Mouse (Mus musculus): ENCODE data around the gene 1110057P08Rik. TPM values are rescaled to one million over a fixed set of nuclear protein-coding genes. Genes with fewer than 3 reads are reported as not detected.

The 1110057P08Rik gene
- total and polyA plus RNA-seq, 3 experiments = not detected

DNA sequence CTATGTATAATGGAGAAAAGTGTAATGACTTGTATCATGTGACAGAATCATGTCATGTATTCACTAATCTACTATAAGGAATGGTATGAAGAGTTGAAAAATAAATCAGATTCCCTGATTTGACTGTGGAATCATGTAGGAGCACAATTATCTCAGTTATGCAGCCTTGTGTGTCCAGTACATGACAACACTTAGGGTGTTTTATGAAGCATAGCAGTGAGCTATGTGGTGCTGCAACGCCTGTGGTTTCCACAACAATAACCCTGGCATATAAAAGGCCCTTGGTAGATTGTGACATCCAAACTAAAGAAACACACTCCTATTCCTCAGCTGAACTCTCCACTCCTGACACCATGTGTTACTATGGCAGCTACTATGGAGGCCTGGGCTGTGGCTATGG is 31.0 kb downstream of the 1110057P08Rik start, which contains the start of gene Krtap20-2:
Gene Krtap20-2, plus strand, starts transcription at position 301 of the 400 bp plus-strand sequence.
- Histone ChIP-seq H3K79me2 (replicated peaks; ENCODE audit: control insufficient read depth, extremely low read depth, insufficient read depth, poor library complexity, severe bottlenecking) (no peaks in the 10 kb centered on the region), H3K9ac (ENCODE audit: insufficient read depth, low read depth) (no peak within 1 kb of the TSS), H3K4me2 (ENCODE audit: insufficient read depth, low read depth, poor library complexity, severe bottlenecking) (no peak within 1 kb of the TSS), H3K4me3 (replicated peaks in 1 of 3; ENCODE audit: low read depth in 2 of 3, low read length in 2 of 3, poor library complexity in 1 of 3) (no peak within 1 kb of the TSS), H3K4me1 (ENCODE audit: control insufficient read depth in 1 of 2, insufficient read depth in 2 of 2) (no peaks in the 10 kb centered on the region), H3K9me3 (replicated peaks; ENCODE audit: low read length) (peaks cover 25% of the 10 kb centered on the region), H3K27ac (ENCODE audit: insufficient read depth, low read depth) (no peak within 1 kb of the TSS), H3K27me3 (replicated peaks) (no peaks in the 10 kb centered on the region), H3K36me3 (replicated peaks in 1 of 2; ENCODE audit: control insufficient read depth in 1 of 2, insufficient read depth in 1 of 2, low read length in 1 of 2) (no peaks in the 10 kb centered on the region)
- dilution Hi-C loops (cut with MboI; ENCODE audit: extremely low pct_ligation_motif_present, extremely low pct_unique_long_range_greater_than_20kb, low sequenced_read_pairs) = no loop called here
- in situ Hi-C loops (cut with MboI; ENCODE audit: low pct_ligation_motif_present, low pct_unique_long_range_greater_than_20kb, low sequenced_read_pairs) = no loop called here
- TF ChIP-seq MXI1 (IDR thresholded peaks at IDR 0.05; ENCODE audit: low read depth, low read length) (no peak), JUND (conservative IDR thresholded peaks at IDR 0.05; ENCODE audit: low read depth, low read length) (no peak), HCFC1 (IDR thresholded peaks at IDR 0.05; ENCODE audit: low read depth, low read length) (no peak), PAX5 (IDR thresholded peaks at IDR 0.05; ENCODE audit: low read length) (no peak), TBP (conservative IDR thresholded peaks at IDR 0.05; ENCODE audit: low read depth, low read length) (no peak), RCOR1 (conservative IDR thresholded peaks at IDR 0.05; ENCODE audit: low read depth, low read length) (no peak), SMC3 (IDR thresholded peaks at IDR 0.05; ENCODE audit: low read depth, low read length) (no peak), MEF2A (IDR thresholded peaks at IDR 0.05; ENCODE audit: borderline replicate concordance, low read depth, low read length) (no peak), ZMIZ1 (IDR thresholded peaks at IDR 0.05; ENCODE audit: low read depth, low read length) (no peak), SIN3A (IDR thresholded peaks at IDR 0.05; ENCODE audit: low read length) (no peak), MYC (IDR thresholded peaks at IDR 0.05; ENCODE audit: low read depth, low read length) (no peak), USF1 (IDR thresholded peaks at IDR 0.05; ENCODE audit: low read depth, low read length) (no peak), CHD2 (IDR thresholded peaks at IDR 0.05; ENCODE audit: low read length) (no peak), MAZ (IDR thresholded peaks at IDR 0.05; ENCODE audit: low read depth, low read length) (no peak), MAX (IDR thresholded peaks at IDR 0.05; ENCODE audit: low read length) (no peak), GABPA (IDR thresholded peaks at IDR 0.05; ENCODE audit: insufficient replicate concordance, low read depth, low read length) (no peak), NELFE (IDR thresholded peaks at IDR 0.05; ENCODE audit: low read depth, low read length) (no peak), POLR2AphosphoS2 (IDR thresholded peaks at IDR 0.05; ENCODE audit: low read depth, low read length) (no peak), E2F4 (IDR thresholded peaks at IDR 0.05; ENCODE audit: insufficient replicate concordance, low read depth, low read length) (no peak), KAT2A (IDR thresholded peaks at IDR 0.05; ENCODE audit: insufficient replicate concordance, low read length) (no peak)
- DNase-seq (ENCODE audit: extremely low read depth) = no peak

Other genes starting within 250 kb of the 1110057P08Rik start
- not detected in 2 replicates for gene Krtap19-9b, start 242.5 kb upstream of the 1110057P08Rik start, total RNA-seq (2012; rRNA removed)
- not detected in 2 replicates for gene Krtap19-9b, start 242.5 kb upstream of the 1110057P08Rik start, total RNA-seq (2014; rRNA removed)
- not detected in 2 replicates for gene Krtap19-9b, start 242.5 kb upstream of the 1110057P08Rik start, polyA plus RNA-seq (2012; ENCODE audit: insufficient read length, low read depth)
- not detected in 2 replicates for gene Krtap16-3, start 211.9 kb upstream of the 1110057P08Rik start, total RNA-seq (2012; rRNA removed)
- not detected in 2 replicates for gene Krtap16-3, start 211.9 kb upstream of the 1110057P08Rik start, total RNA-seq (2014; rRNA removed)
- not detected in 2 replicates for gene Krtap16-3, start 211.9 kb upstream of the 1110057P08Rik start, polyA plus RNA-seq (2012; ENCODE audit: insufficient read length, low read depth)
- gene Krtap22-2, start 164.0 kb upstream of the 1110057P08Rik start, total RNA-seq (2012; rRNA removed) = not detected in 2 replicates
- gene Krtap22-2, start 164.0 kb upstream of the 1110057P08Rik start, total RNA-seq (2014; rRNA removed) = not detected in 2 replicates
- gene Krtap22-2, start 164.0 kb upstream of the 1110057P08Rik start, polyA plus RNA-seq (2012; ENCODE audit: insufficient read length, low read depth) = not detected in 2 replicates
- not detected in 2 replicates for gene Gm10229, start 159.5 kb upstream of the 1110057P08Rik start, total RNA-seq (2012; rRNA removed)
- gene Gm10229, start 159.5 kb upstream of the 1110057P08Rik start, total RNA-seq (2014; rRNA removed) = not detected in 2 replicates
- not detected in 2 replicates for gene Gm10229, start 159.5 kb upstream of the 1110057P08Rik start, polyA plus RNA-seq (2012; ENCODE audit: insufficient read length, low read depth)
- not detected in 2 replicates for gene Krtap6-1, start 143.0 kb upstream of the 1110057P08Rik start, total RNA-seq (2012; rRNA removed)
- gene Krtap6-1, start 143.0 kb upstream of the 1110057P08Rik start, total RNA-seq (2014; rRNA removed) = not detected in 2 replicates
- gene Krtap6-1, start 143.0 kb upstream of the 1110057P08Rik start, polyA plus RNA-seq (2012; ENCODE audit: insufficient read length, low read depth) = not detected in 2 replicates
- not detected in 2 replicates for gene Gm10228, start 133.3 kb upstream of the 1110057P08Rik start, total RNA-seq (2012; rRNA removed)
- not detected in 2 replicates for gene Gm10228, start 133.3 kb upstream of the 1110057P08Rik start, total RNA-seq (2014; rRNA removed)
- not detected in 2 replicates for gene Gm10228, start 133.3 kb upstream of the 1110057P08Rik start, polyA plus RNA-seq (2012; ENCODE audit: insufficient read length, low read depth)
- gene Krtap6-5, start 126.9 kb upstream of the 1110057P08Rik start, total RNA-seq (2012; rRNA removed) = not detected in 2 replicates
- not detected in 2 replicates for gene Krtap6-5, start 126.9 kb upstream of the 1110057P08Rik start, total RNA-seq (2014; rRNA removed)
- gene Krtap6-5, start 126.9 kb upstream of the 1110057P08Rik start, polyA plus RNA-seq (2012; ENCODE audit: insufficient read length, low read depth) = not detected in 2 replicates
- gene 1110025L11Rik, start 110.7 kb upstream of the 1110057P08Rik start, total RNA-seq (2012; rRNA removed) = not detected in 2 replicates
- gene 1110025L11Rik, start 110.7 kb upstream of the 1110057P08Rik start, total RNA-seq (2014; rRNA removed) = not detected in 2 replicates
- not detected in 2 replicates for gene 1110025L11Rik, start 110.7 kb upstream of the 1110057P08Rik start, polyA plus RNA-seq (2012; ENCODE audit: insufficient read length, low read depth)
- not detected in 2 replicates for gene Krtap6-3, start 90.7 kb upstream of the 1110057P08Rik start, total RNA-seq (2012; rRNA removed)
- not detected in 2 replicates for gene Krtap6-3, start 90.7 kb upstream of the 1110057P08Rik start, total RNA-seq (2014; rRNA removed)
- not detected in 2 replicates for gene Krtap6-3, start 90.7 kb upstream of the 1110057P08Rik start, polyA plus RNA-seq (2012; ENCODE audit: insufficient read length, low read depth)
- not detected in 2 replicates for gene Gm6358, start 33.9 kb upstream of the 1110057P08Rik start, total RNA-seq (2012; rRNA removed)
- gene Gm6358, start 33.9 kb upstream of the 1110057P08Rik start, total RNA-seq (2014; rRNA removed) = not detected in 2 replicates
- not detected in 2 replicates for gene Gm6358, start 33.9 kb upstream of the 1110057P08Rik start, polyA plus RNA-seq (2012; ENCODE audit: insufficient read length, low read depth)
- not detected in 2 replicates for gene Gm10061, start 23.6 kb upstream of the 1110057P08Rik start, total RNA-seq (2012; rRNA removed)
- not detected in 2 replicates for gene Gm10061, start 23.6 kb upstream of the 1110057P08Rik start, total RNA-seq (2014; rRNA removed)
- gene Gm10061, start 23.6 kb upstream of the 1110057P08Rik start, polyA plus RNA-seq (2012; ENCODE audit: insufficient read length, low read depth) = not detected in 2 replicates
- gene Gm9789, start 16.8 kb upstream of the 1110057P08Rik start, total RNA-seq (2012; rRNA removed) = not detected in 2 replicates
- not detected in 2 replicates for gene Gm9789, start 16.8 kb upstream of the 1110057P08Rik start, total RNA-seq (2014; rRNA removed)
- not detected in 2 replicates for gene Gm9789, start 16.8 kb upstream of the 1110057P08Rik start, polyA plus RNA-seq (2012; ENCODE audit: insufficient read length, low read depth)
- gene Gm7735, start 5.2 kb upstream of the 1110057P08Rik start, total RNA-seq (2012; rRNA removed) = not detected in 2 replicates
- not detected in 2 replicates for gene Gm7735, start 5.2 kb upstream of the 1110057P08Rik start, total RNA-seq (2014; rRNA removed)
- gene Gm7735, start 5.2 kb upstream of the 1110057P08Rik start, polyA plus RNA-seq (2012; ENCODE audit: insufficient read length, low read depth) = not detected in 2 replicates
- not detected in 2 replicates for gene Krtap20-2, start 31.1 kb downstream of the 1110057P08Rik start, total RNA-seq (2012; rRNA removed)
- gene Krtap20-2, start 31.1 kb downstream of the 1110057P08Rik start, total RNA-seq (2014; rRNA removed) = not detected in 2 replicates
- gene Krtap20-2, start 31.1 kb downstream of the 1110057P08Rik start, polyA plus RNA-seq (2012; ENCODE audit: insufficient read length, low read depth) = not detected in 2 replicates
- gene Krtap21-1, start 229.1 kb downstream of the 1110057P08Rik start, total RNA-seq (2012; rRNA removed) = not detected in 2 replicates
- not detected in 2 replicates for gene Krtap21-1, start 229.1 kb downstream of the 1110057P08Rik start, total RNA-seq (2014; rRNA removed)
- not detected in 2 replicates for gene Krtap21-1, start 229.1 kb downstream of the 1110057P08Rik start, polyA plus RNA-seq (2012; ENCODE audit: insufficient read length, low read depth)
- not detected in 2 replicates for gene Krtap6-2, start 245.4 kb downstream of the 1110057P08Rik start, total RNA-seq (2012; rRNA removed)
- gene Krtap6-2, start 245.4 kb downstream of the 1110057P08Rik start, total RNA-seq (2014; rRNA removed) = not detected in 2 replicates
- not detected in 2 replicates for gene Krtap6-2, start 245.4 kb downstream of the 1110057P08Rik start, polyA plus RNA-seq (2012; ENCODE audit: insufficient read length, low read depth)

All from CH12.LX (cell line).